Mouse (Mus musculus): ENCODE measurements at regions not wholly inside any gene's neighbourhood (a gene's known extent, or its start where the extent isn't known, plus 50 kb on each side); places are given as distances from the start of the nearest gene placed in this dataset.

- no peak for TF ChIP-seq CTCF (IDR thresholded peaks at IDR 0.05; ENCODE audit: control insufficient read depth, insufficient read depth, low read length)
- no peak for TF ChIP-seq POLR2A (IDR thresholded peaks at IDR 0.05; ENCODE audit: borderline replicate concordance, control insufficient read depth, low read depth, low read length)
Measured at GRCm38 (mm10) chr13:44332716-44333240, 396.5 kb upstream of the Jarid2 start.

Measured in bone marrow, adult 2 months (tissue).